Mouse (Mus musculus) kidney, adult 11 months (tissue): ENCODE measurements around the gene Uxs1.

Experiments
- DNase-seq: peaks from one replicate; pipeline ENCODE4 v3.0.0; 2022

The Uxs1 gene

DNA sequence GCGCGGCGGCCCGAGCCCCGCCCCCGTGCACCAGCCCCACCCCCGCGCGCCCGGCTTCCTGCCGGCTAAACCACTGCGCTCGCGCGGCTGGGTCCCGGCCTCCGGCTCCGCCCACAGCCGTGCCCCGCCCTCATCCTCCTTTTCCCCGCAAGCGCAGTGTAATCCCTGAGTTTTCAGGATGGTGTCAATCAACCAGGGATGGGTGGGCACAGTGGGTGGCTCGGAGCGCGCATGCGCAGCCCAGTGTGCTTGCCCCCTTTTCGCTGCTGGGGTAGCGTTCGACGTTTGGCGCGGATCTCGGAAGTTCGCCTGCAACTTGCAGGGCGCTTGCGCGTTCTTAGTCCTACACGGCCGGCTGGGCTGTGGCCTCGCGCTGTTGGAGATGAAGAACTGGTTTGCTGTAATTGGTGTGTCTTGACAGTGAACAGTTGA, at the start of gene Uxs1:
TSS of gene Uxs1 (minus strand) at position 38 of the 432 bp plus-strand sequence.
- peak; percentile 99 for DNase-seq

DNA sequence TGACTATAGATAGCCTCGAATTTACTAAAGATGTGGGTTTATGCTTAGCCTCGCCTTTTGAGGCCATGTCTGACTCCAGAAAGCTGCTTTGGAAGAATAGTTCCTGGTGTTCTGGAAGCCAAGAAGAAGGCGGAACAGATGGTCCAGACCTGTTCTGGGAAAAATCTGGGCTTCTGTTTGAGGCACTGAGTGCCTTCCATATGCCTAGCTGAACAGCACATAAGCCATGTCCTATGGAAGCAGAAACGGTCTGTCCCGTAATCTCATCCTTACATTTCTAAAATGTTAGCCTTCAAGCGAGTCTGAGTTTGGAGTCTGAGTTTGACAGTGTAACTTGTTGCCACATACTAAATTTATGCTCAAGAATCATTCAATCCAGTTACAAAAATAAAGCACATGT, 49.6 kb upstream of the Uxs1 start:
- no peak for DNase-seq

DNA sequence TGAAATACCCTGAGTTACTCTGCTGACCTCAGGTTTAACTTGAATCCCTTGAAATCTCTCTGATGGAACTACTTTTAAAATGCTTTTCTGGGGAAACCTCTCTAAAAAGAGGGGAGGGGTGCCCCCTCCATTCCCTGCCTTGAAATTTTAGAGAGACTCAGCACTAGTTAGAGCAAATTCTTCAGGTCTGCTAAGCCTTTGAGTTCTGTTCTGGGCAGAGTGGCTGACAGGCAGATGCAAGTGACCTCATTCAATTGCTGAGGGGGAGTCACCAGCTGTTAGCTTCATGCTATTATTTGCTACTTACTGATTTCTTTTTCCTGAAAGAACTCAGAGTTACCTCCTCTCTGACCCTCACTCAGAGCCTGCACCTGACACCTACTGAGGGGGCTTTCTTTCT, 43.5 kb upstream of the Uxs1 start:
- DNase-seq, result no peak

DNA sequence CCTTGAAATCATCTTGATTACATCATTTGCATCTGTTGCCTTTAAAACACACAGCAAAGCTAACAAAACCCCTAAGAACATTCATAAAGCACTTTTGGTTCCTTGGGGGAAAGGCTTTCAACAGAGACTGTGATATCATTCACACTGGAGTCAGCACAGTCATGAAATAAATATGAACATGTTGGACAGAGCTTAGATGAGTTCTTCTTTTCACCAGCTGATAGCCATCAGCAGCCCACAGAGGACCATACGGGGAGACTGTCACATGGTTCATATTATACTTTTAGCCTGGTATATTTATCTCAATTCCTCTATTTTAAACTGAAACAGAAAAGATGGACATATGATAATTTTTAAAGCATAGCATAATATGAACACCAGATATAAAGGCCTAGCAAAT, 40.9 kb upstream of the Uxs1 start:
- DNase-seq, result no peak

DNA sequence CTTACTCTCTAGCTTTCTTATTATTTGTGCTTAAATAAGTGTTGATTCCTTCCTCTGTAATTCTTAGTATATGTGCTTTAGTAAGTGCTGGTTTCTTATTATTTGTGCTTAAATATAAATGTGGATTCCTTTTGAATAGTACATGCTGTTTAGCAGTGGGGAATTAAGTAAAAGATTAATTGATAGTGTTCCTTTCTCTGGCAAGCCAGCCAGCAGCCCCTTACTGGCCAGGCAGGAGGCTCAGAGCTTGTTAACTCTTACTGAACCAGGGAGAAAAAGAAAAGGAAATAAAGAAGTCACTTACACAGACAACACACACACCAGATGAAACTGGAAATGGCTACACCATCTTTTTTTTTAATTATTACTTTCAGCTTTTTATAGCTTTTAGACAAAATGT, 37.2 kb upstream of the Uxs1 start:
- DNase-seq, result no peak

DNA sequence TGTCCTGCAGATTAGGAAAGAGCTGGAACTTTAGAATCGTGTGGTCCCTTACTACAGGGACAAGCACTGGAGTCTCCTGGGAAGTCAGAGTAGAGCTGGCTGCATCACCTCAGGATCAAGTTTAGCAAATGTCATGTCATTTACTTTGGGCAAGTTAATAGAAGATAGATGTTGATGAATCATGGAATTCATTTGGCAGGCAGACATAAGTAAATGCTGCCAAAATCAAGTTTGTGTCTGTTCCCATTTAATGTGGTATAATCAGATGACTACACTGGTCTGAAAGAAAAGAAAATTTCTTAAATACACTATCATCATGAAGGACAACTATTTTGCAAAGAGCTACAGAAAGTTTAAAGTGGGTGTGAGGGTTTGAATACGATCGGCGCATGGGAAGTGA, 35.0 kb upstream of the Uxs1 start:
- DNase-seq, result peak; percentile 49

DNA sequence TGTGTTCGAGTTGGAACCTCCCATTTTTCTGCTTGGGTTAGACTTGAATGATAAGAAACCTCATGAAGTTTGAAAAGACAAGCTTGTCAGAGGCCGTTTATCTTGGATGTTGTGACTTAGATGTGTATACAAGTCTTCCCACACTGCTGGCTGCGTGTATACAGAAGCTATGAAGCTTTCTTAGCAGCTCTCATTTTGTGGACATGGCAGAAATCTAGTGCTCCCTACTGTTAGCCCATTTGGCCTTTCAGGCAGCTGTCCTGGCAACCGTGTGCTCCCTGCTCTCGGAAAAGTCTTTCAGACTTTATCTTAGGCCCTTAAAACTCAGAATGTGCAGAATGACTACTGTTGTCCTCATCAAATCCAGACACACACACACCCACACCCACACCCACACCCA, 31.4 kb upstream of the Uxs1 start:
- no peak for DNase-seq

DNA sequence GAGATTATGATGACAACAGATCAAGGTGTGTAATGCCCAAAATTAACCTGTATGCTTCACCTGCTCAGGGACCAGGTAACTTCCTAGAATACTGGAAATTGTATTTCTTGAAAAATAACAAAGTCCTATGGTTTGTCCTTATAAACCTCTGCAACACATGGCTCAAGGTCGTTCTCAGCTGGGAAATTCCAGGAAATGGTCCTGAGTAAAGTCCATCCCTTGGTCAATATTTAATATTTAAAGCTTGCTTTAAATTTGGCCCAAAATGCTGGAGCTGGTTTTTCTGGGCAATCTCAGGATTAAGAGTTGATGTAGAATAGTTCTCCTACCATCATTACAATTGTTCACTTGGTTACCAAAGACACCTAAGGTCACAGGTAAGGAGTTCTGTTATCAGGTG, 30.1 kb upstream of the Uxs1 start:
- peak; percentile 38 for DNase-seq

DNA sequence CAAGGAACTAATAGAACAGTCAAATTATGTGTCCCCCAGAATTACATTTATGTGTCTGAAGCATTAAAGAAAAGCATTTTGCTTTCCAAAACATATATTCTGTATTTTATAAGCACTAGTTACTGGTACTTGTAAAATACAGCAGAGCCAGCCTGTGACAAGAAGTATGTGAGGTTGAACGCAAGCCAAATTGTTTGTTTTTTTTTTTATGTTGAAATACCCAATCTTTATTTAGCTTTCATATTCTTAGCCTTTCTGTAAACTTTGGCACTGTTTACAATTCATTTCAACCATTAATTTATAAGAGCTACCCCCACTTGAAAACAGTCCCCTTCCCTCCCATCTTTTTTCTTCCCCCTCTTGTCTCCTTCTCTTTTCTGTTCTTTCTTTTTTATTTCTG, 28.0 kb upstream of the Uxs1 start:
- DNase-seq, result no peak

DNA sequence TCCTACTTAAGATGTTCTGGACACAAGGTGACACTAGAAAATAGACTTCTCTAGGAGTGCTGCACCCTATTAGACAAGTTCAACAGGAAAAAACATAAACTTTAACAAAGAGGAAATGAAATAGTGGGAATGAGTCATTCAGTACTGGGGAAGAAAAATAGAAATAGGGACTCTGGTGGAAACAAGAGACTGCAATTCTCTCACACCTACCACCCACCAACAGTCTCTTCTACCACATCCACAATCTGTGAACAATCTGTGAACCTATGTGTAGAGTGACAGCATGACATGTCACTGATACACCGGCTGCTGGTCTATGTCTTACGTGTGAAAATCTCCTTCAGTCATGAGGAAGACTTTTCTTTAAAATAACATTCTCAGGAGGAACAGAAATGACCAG, 15.8 kb upstream of the Uxs1 start:
- DNase-seq, result no peak

DNA sequence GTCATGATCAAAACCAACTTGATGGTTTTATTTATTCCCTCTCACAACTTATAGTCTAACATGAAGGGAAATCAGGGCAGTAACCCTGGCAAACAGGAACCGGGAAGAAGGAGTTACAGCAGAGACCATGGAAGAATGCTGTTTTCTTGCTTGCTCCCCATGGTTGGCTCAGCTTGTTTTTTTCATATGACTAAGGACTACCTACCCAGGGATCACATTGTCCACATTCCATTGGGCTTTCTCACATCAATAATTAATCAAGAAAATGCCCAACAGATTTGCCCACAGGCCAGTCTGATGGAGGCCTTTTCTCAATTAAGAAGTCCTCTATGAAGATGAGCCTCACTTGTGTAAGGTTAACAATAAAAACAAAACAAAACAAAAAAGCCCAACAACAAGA, 9.6 kb upstream of the Uxs1 start:
- DNase-seq, result peak; percentile 37

DNA sequence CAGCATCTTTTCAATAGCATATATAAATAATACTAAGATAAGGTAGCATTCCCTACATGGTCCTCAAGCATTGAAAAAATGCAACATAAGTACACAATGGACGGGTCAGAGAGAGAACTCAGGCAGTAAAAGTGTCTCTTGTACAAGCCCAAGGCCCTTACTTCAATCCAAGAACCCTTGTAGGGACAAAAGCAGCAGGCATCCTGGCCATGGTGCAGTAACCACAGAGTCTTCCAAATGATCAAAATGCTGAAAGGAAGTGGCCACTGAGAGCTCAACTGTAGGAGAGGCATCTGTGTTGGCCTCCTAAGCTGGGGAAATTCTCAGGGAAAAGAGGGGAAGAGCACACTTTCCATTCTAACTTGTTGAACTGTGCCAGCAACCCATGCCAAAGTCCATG, 2.5 kb upstream of the Uxs1 start:
- DNase-seq, result no peak

DNA sequence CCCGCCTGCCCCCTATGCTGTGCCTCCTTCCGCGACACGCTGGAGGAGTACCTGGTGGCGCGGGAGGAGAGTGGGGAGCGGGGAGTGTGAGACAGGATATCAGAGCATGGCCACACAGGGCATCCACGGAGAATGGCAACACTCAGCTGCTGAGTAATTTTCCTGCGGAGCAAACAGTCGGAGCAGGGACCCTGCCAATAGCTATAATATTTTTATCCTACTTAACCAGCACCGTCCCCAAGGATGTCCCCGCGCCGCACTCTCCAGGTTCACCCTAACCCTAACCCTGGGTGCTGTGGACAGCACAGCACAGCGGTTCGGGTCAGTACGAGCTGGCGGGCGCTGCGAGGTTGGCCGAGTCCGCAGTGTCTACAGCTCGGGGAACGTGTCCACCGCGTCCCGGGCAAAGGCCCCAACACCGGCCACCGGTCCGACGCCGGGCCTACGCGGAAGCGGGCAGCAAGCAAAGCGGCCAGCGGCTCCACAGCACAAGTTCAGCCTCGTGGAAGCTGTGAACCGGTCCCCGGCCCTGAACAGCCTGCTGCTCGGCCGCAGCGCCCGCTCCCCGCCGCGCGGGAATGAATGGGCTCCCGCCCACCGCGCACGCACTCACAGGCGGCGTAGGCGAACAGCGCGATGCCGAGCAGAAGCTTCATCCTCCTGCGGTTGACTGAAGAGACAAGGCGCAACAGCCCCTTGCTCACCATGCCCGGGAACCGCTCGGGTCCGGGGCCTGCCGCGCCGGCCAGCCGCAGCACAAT, 418 bp downstream of the Uxs1 start:
- peak; percentile 31 for DNase-seq

DNA sequence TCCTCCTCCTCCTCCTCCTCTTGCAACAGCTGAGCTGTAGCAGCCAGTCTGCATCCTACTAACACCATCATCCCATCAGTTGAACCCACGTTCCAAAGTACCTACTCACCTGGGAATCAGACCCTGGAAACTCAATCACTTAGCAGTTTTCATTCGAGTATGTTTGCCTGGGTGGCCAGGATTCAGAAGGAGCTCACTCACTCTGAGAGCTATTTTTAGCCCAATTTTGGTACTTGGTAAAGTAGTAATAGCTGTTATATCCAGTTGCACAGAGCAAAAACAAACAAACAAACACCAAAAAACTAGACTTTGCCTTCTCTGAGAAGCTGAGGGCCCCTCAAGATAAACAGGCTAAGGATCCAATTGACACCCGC, 985 bp downstream of the Uxs1 start:
- DNase-seq, result no peak

DNA sequence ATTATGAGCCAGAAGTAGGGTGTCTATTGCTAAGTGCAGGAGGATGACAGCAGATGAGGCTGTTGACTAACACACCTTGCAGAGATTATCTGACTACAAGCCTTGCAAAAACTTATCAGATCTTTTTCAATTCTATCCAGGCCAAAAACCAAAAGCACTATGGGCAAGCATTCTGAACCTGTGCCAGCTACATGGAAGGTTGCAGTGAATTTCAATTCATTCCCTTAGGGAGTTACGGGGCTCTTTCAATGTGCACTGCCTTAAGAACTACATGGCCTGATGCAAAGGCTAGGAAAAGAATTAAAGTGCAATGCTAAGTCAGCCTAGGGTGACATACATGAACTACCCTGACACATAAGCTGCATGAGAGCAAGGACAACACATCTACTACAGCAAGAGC, 4.2 kb downstream of the Uxs1 start:
- DNase-seq, result no peak

DNA sequence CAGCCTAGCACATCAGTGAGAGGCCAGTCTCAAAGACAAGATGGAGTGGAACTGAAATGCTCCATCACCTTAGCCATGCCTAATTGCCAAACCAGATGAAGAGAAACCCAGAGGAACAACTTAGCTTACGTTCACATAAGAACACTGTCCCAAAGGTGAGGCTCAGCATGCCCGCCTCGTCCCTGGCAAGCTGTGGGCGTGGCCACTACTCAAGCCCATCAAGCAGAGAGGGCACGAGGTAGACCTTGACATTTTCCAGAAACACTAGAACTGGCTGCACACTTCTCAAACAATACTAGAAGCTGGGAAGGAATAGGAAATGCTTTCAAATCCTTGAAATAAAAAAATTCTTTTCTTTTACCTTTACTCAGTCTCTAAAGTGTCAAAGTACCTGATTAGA, 5.0 kb downstream of the Uxs1 start:
- DNase-seq, result peak; percentile 12

DNA sequence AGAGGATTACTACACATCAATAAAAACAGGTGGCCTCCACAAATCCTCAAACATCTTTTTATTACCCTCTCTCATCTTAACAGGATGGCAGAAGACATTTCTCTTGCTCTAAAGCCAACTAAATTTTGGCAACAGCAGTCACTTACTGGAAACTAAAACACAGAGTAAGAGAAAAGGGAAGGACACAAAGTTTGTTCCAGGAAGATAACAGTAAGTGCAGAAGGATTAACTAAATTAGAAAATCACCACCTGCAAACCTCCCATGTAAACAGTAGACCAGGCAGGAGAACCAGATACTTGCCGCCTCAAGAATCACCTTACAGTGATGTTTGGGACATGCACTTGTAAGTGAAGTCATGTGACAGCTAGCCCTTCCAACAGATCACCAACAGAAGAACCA, 5.8 kb downstream of the Uxs1 start:
- no peak for DNase-seq

DNA sequence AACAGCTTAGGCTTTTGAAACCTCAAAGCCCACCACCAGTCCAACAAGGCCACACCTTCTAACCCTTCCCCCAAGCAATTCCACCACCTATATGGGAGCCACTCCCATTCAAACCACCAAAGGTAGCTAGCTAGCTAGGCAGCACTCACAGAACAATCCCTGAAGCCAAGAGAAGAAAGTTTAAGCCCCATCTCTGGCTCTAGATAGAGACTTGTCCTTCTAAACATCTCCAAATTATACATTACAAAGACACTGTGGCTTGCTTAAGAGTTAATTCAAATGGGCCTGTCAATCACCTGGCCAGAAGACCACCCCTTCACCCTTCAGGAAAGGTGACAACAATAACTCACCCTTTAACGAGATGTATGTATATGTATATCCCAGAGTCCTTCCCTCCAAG, 7.0 kb downstream of the Uxs1 start:
- no peak for DNase-seq

DNA sequence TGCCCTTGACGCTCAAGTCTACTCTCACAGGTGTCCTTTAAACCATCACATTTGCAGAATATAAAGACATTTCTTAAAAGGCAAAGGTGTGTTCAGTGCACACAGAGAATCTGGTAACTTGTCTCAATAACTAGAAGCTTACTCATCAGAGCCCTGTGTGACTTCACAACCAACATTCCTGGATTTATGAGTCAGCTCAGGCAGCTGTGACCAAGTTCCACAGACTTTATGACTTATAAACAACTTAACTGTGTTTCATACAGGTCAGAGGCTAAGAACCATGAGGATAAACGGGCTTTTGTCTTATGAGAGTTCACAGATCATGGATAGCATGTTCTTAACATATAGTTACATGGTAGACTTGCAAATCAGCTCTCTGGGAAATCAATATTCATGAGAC, 8.5 kb downstream of the Uxs1 start:
- DNase-seq, result peak; percentile 13

DNA sequence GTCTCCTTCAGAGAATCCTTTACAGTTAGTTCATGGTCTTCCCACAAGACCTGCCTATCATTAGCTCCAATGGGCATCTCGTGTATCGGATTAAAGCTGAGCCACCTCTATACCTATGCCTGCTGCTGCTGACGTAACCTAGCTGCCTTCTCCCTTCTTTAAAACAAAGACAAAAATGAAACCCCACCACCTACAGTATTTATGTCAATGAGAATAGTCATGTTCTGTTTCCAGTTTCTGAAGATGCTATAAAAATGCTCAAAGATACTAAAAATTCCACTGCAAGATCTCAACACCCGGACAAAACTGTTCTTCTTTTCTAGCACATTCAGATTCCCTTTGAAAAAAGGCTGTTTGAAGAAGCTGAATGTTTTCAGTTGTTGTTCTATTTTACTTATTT, 9.2 kb downstream of the Uxs1 start:
- no peak for DNase-seq

DNA sequence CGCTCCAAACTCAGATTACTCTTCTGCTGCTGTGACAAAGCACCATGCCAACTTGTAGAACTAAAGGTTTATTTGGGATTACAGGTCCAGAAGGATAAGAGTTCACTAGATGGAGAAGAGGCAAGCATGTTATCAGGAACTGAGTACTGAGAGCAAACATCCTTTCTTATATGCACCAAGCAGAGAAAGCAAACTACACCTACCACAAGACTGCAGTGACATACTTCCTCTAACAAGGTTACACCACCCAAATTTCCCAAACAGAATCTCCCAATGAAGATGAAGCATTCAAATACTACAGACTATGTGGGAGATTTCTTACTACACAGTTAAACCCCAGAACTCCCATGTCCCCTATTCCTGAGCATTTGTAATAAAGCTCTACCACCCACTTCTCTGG, 15.8 kb downstream of the Uxs1 start:
- no peak for DNase-seq

DNA sequence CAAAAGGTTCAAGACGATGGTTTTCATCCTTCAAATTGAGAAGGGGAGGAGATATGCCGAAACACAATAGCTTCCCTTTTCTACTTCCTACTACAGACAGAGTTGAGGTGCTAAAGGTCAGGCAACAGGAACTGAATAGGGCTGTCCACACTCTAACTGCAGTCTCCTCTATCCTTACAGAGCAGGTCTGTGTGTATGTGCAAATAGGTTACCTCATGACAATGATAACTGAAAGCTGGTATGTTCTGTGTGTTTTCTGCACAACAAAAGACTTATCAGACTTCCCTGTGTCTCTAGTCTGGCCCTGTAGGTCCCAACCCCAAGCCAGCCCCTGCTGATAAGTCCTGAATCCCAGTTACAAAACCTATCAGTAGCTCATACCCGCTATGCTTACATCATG, 16.5 kb downstream of the Uxs1 start:
- no peak for DNase-seq

DNA sequence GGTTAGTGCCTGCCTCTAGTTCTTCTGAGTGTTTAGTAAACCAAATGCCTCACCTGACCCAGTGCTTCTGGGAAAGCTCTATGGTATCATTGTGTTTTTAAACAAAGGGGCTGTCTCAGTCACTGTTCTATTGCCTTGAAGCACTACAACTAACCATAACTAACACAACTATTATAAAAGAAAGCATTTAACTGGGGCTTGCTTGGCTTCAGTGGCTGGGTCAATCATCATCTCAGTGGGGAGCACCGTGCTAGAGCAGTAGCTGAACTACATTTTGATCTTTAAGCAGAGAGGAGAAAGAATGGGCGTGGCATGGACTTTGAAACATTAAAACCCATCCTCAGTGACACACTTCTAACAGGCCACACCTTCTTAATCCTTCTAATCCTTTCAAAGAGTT, 18.2 kb downstream of the Uxs1 start:
- no peak for DNase-seq

DNA sequence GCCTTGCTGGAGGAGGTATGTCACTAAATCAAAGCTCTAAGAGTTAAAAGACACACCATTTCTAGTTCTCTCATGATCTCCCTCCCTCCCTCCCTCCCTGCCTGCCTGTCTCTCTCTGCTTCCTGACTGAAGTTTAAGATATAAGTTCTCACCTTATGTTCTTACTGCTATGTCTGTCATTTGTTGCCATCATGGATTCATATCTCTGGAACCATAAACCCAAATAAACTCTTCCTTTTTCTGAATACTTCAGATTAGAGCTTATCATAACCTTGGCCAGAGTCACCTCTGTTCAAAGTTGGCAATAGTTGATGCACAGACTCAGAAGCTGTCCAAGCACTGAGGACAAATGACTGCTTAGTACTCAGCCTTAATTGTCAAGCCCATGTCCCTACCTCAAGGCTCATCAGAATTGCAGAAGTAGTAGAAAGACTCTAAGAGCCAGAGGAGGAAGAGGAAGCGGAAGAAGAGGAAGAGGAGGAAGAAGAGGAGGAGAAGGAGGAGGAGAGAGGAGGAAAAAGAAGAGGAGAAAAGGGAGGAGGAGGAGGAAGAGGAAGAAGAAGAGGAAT, 23.6 kb downstream of the Uxs1 start:
- no peak for DNase-seq

DNA sequence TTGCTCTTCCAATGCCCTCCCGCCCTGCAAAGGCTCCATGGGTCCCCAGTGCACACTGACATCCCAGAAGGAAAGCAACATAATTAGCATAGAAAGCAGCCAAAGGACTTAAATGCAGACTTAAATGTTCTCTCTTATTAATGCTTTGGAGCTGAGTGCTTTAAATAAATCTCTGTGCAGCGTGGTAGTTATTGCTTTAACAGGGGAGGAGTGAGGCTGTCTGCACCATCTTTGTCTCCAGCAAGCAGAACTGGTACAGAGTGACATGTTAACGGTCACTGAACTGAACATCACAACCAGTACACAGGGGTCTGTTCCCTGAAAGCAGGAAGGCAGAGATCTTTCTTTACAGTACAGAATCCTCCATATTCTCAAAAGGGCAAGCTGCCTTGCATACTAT, 29.6 kb downstream of the Uxs1 start:
- no peak for DNase-seq
